Mouse (Mus musculus) limb, embryonic 14.5 days (tissue): ENCODE measurements around the gene Blcap. TPM values are rescaled to one million over a fixed set of nuclear protein-coding genes. Genes with fewer than 3 reads are reported as not detected.

Source experiments
- ATAC-seq: fragments of 200-750 bp; cut with Nextera tagmentation; 2 replicates; pipeline ENCODE4 v1.8.0; 2017; ENCODE audit warnings: low read depth, moderate number of reproducible peaks, moderate TSS enrichment; ENCODE audit not compliant: low FRiP score
- DNase-seq: peaks from one replicate; pipeline ENCODE4 v3.0.0-alpha.2; 2015; ENCODE audit warnings: low spot score
- H3K27ac ChIP-seq: fragments of 300-500 bp; sonication (generic); replicated peaks from 2 replicates; pipeline ENCODE4 v1.5.1; 2014; ENCODE audit warnings: low read depth, mild to moderate bottlenecking, low read length, moderate library complexity, mixed read lengths
- H3K27me3 ChIP-seq: fragments of 300-500 bp; sonication (generic); 2 replicates; pipeline ENCODE4 v1.6.1; 2014; ENCODE audit warnings: low read length, mixed read lengths; ENCODE audit not compliant: control insufficient read depth, insufficient read depth
- H3K36me3 ChIP-seq: fragments of 300-500 bp; sonication (generic); 2 replicates; pipeline ENCODE4 v1.6.1; 2014; ENCODE audit warnings: mild to moderate bottlenecking, low read length, moderate library complexity, mixed read lengths; ENCODE audit not compliant: control insufficient read depth, insufficient read depth
- H3K4me1 ChIP-seq: fragments of 300-500 bp; sonication (generic); 2 replicates; pipeline ENCODE4 v1.6.1; 2014; ENCODE audit warnings: antibody characterized with exemption, low read length, mixed read lengths; ENCODE audit not compliant: control insufficient read depth, insufficient read depth
- H3K4me2 ChIP-seq: fragments of 300-500 bp; sonication (generic); replicated peaks from 2 replicates; pipeline ENCODE4 v1.6.1; 2014; ENCODE audit warnings: low read depth, mild to moderate bottlenecking, low read length, moderate library complexity; ENCODE audit not compliant: severe bottlenecking
- H3K4me3 ChIP-seq: fragments of 300-500 bp; sonication (generic); replicated peaks from 2 replicates; pipeline ENCODE4 v1.5.1; 2014; ENCODE audit warnings: low read length
- H3K9ac ChIP-seq: fragments of 300-500 bp; sonication (generic); 2 replicates; pipeline ENCODE4 v1.6.1; 2014; ENCODE audit warnings: mild to moderate bottlenecking, low read depth, low read length, moderate library complexity; ENCODE audit not compliant: severe bottlenecking
- H3K9me3 ChIP-seq: fragments of 300-500 bp; sonication (generic); 2 replicates; pipeline ENCODE4 v1.6.1; 2016; ENCODE audit warnings: low read length; ENCODE audit not compliant: control insufficient read depth
- POLR2A ChIP-seq: fragments of 200-500 bp; IDR thresholded peaks from 2 replicates; pipeline ENCODE4 v1.8.0; 2012; ENCODE audit warnings: inconsistent platforms, mild to moderate bottlenecking, moderate library complexity, borderline replicate concordance; ENCODE audit not compliant: insufficient read depth, insufficient read length; ENCODE audit errors: extremely low read depth
- WGBS: fragments of 180-500 bp; shearing (Covaris S2); extraction: QIAGEN DNeasy Blood & Tissue Kit; methylation state at CpG from one replicate; pipeline ENCODE4 v1.1.7; 2014; 5-methylcytosine and 5-hydroxymethylcytosine counted together
- microRNA-seq: library from miRNA; unstranded; fragments of <30 nt; microRNA quantifications from one replicate; pipeline ENCODE4, GENCODE M21; 2016
- polyA plus RNA-seq, 2 experiments: library from polyadenylated mRNA; depleted of rRNA in 1 of 2; stranded (reverse) in 1 of 2; unstranded in 1 of 2; fragments of >200 nt; fragmentation: Nextera tagmentation in 1 of 2; extraction: Ambion mirVana in 1 of 2; gene quantifications; 2 replicates each; pipeline versions ENCODE4 v1.2.1 to v1.2.3; 2012 to 2014

Gene Blcap
- polyA plus RNA-seq, 2 experiments: 60.3 to 65.4 TPM

- H3K27ac ChIP-seq: no peak overlapping the region
- DNase-seq: no peak
- no peaks in the 10 kb centered on the region for H3K27me3 ChIP-seq
- no peak for TF ChIP-seq POLR2A
- H3K4me2 ChIP-seq: no peak overlapping the region
- H3K36me3 ChIP-seq: no peaks in the 10 kb centered on the region
- no peaks in the 10 kb centered on the region for H3K9me3 ChIP-seq
- WGBS: 82% methylated on average over 5 of the region's 5 CpGs
- ATAC-seq: no peak
- H3K9ac ChIP-seq: no peak overlapping the region
- H3K4me1 ChIP-seq: peaks cover 20% of the 10 kb centered on the region
- H3K4me3 ChIP-seq: no peak overlapping the region
Observed at GRCm38 (mm10) chr2:157509182-157509581, 61.9 kb downstream of the Blcap start.

DNA sequence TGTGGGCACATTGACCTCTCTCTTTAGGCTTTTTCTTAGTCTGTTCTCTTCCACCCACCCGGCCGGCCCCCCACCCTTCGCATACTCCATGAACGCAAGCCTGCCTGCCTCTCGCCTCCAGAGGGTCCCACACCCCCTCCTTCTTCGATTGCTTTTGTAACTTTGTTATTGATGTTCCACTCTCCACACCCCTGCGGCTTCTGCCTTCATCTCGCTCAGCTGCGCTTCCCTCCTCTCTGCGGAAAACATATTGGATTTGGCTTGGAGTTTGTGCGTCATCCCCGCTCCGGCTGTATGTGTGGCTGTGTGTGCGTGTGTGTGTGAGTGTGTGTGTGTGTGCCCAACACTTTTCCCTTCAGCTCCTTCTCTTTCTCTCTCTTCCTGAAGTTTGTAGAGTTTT, 64.3 kb downstream of the Blcap start:
- peak; percentile 35 for DNase-seq
- H3K4me3 ChIP-seq: no peak overlapping the region
- no peaks in the 10 kb centered on the region for H3K36me3 ChIP-seq
- TF ChIP-seq POLR2A: no peak
- H3K9me3 ChIP-seq: no peaks in the 10 kb centered on the region
- WGBS: 47% methylated on average over 14 of the region's 14 CpGs
- ATAC-seq: no peak
- no peak overlapping the region for H3K27ac ChIP-seq
- H3K4me1 ChIP-seq: peaks cover 13% of the 10 kb centered on the region; the same call in 1 of the 2 replicates
- no peak overlapping the region for H3K4me2 ChIP-seq
- H3K9ac ChIP-seq: no peak overlapping the region
- no peaks in the 10 kb centered on the region for H3K27me3 ChIP-seq

Small RNA genes lying within 50 kb of the gene (microRNA-seq; reads per million reads assigned to microRNA genes)
- 3.9 reads per million, percentile 10 among the genes with 10 or more reads in this experiment for gene Gm23134

Other genes with a start within 250 kb of the Blcap start
- 0.54 and 0.65 TPM in 2 replicates for gene Ghrh, start 223.8 kb downstream of the Blcap start, polyA plus RNA-seq (2012; rRNA removed)
- 0.56 TPM in 1 of 2 replicates, not detected in the other for gene Ghrh, start 223.8 kb downstream of the Blcap start, polyA plus RNA-seq (2014; fragmentation: Nextera tagmentation; extraction: Ambion mirVana)
- gene Manbal, start 203.7 kb downstream of the Blcap start, polyA plus RNA-seq (2012; rRNA removed): 80.4 and 82.3 TPM in 2 replicates
- 47.1 and 52.8 TPM in 2 replicates for gene Manbal, start 203.7 kb downstream of the Blcap start, polyA plus RNA-seq (2014; fragmentation: Nextera tagmentation; extraction: Ambion mirVana)
- gene Src, start 152.8 kb downstream of the Blcap start, polyA plus RNA-seq (2012; rRNA removed): 43.6 and 56.3 TPM in 2 replicates
- gene Src, start 152.8 kb downstream of the Blcap start, polyA plus RNA-seq (2014; fragmentation: Nextera tagmentation; extraction: Ambion mirVana): 15.9 and 17.2 TPM in 2 replicates
- gene Nnat, start 11.2 kb downstream of the Blcap start, polyA plus RNA-seq (2012; rRNA removed): 452 and 589 TPM in 2 replicates
- gene Nnat, start 11.2 kb downstream of the Blcap start, polyA plus RNA-seq (2014; fragmentation: Nextera tagmentation; extraction: Ambion mirVana): 299 and 356 TPM in 2 replicates
- gene Ctnnbl1, start 166.1 kb upstream of the Blcap start, polyA plus RNA-seq (2012; rRNA removed): 38.8 and 40.3 TPM in 2 replicates
- 55.6 and 62.9 TPM in 2 replicates for gene Ctnnbl1, start 166.1 kb upstream of the Blcap start, polyA plus RNA-seq (2014; fragmentation: Nextera tagmentation; extraction: Ambion mirVana)